Mouse (Mus musculus) midbrain, embryonic 11.5 days (tissue): ENCODE results near the gene Eno3. TPM values are rescaled to one million over a fixed set of nuclear protein-coding genes. Genes with fewer than 3 reads are reported as not detected.

ENCODE experiments used
- ATAC-seq: fragments of 200-750 bp; cut with Nextera tagmentation; 2 replicates; pipeline ENCODE4 v1.8.0; 2017; ENCODE audit warnings: moderate TSS enrichment, moderate library complexity; ENCODE audit not compliant: low FRiP score
- DNase-seq: peaks from one replicate; pipeline ENCODE4 v3.0.0; 2015; ENCODE audit warnings: low spot score; ENCODE audit errors: missing footprints
- H3K27ac ChIP-seq: fragments of 300-500 bp; sonication (generic); 2 replicates; pipeline ENCODE4 v1.5.1; 2014; ENCODE audit warnings: low read depth, low read length
- H3K27me3 ChIP-seq: fragments of 300-500 bp; sonication (generic); 2 replicates; pipeline ENCODE4 v1.6.1; 2014; ENCODE audit warnings: mild to moderate bottlenecking, low read length, moderate library complexity, mixed read lengths; ENCODE audit not compliant: control insufficient read depth, insufficient read depth
- H3K36me3 ChIP-seq: fragments of 300-500 bp; sonication (generic); 2 replicates; pipeline ENCODE4 v1.6.1; 2014; ENCODE audit warnings: mild to moderate bottlenecking, low read length, moderate library complexity, mixed read lengths; ENCODE audit not compliant: control insufficient read depth, insufficient read depth
- H3K4me1 ChIP-seq: fragments of 300-500 bp; sonication (generic); 2 replicates; pipeline ENCODE4 v1.6.1; 2014; ENCODE audit warnings: low read length; ENCODE audit not compliant: control insufficient read depth, insufficient read depth
- H3K4me2 ChIP-seq: fragments of 300-500 bp; sonication (generic); 2 replicates; pipeline ENCODE4 v1.6.1; 2014; ENCODE audit warnings: mild to moderate bottlenecking, moderate library complexity
- H3K4me3 ChIP-seq: fragments of 300-500 bp; sonication (generic); 2 replicates; pipeline ENCODE4 v1.5.1; 2014; ENCODE audit warnings: low read depth, low read length
- H3K9ac ChIP-seq: fragments of 300-500 bp; sonication (generic); 2 replicates; pipeline ENCODE4 v1.6.1; 2014; ENCODE audit warnings: low read length
- H3K9me3 ChIP-seq: fragments of 300-500 bp; sonication (generic); 2 replicates; pipeline ENCODE4 v1.6.1; 2016; ENCODE audit warnings: low read length; ENCODE audit not compliant: control insufficient read depth
- WGBS: fragments of 180-500 bp; shearing (Covaris S2); extraction: QIAGEN DNeasy Blood & Tissue Kit; methylation state at CpG from one replicate; pipeline ENCODE4 v1.1.7; 2014; 5-methylcytosine and 5-hydroxymethylcytosine counted together
- polyA plus RNA-seq: library from polyadenylated mRNA; unstranded; fragments of >200 nt; fragmentation: Nextera tagmentation; extraction: Ambion mirVana; gene quantifications from 2 replicates; pipeline ENCODE4 v1.2.1, GENCODE M21; 2014

The Eno3 gene
- polyA plus RNA-seq, 1 experiment from 2014 or later = 14.3 TPM

DNA sequence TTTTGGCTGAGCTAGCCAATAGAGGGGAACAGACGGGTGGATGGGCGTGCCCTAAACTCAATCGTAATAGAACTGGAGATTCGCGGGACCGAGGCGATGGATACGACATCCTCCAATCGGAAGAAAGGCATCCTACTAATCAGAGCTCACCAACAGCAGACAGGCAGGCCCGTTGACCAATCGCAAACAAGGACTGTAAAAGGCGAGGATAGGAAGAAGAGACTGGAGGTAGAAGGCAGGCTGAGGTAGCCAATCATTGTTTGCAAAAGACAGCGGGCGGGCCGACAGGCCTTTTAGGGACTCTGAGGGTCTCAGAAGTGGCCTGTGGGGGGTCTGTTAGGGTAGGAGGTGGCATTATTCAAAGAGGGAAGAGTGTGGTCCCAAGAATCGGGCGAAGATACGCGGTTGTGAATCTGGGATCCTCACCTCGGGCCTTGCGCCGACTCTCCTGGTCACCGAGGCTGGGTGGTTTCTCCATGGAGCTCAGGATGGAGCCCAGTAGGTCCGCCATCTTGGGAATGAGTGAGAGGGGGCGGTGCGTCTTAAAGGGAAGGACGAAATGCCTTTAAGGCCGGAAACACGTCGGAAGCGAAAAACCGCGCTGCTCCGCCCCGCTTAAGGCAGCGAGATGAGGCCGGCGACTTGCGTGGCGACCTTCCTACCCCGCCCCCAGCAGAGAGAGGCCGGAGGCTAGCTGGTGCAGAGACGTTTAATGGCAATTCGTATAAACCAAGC is 11.9 kb downstream of the Eno3 start, which contains the start of gene Spag7:
Gene Spag7, minus strand, starts transcription at position 646 of the 735 bp plus-strand sequence.
- peak within 1 kb of the TSS; percentile 58 for H3K4me3 ChIP-seq
- under 1% methylated on average over 44 of the region's 44 CpGs for WGBS
- peak; percentile 94 for ATAC-seq
- peak; percentile 100 for DNase-seq
- peak within 1 kb of the TSS; percentile 87 for H3K9ac ChIP-seq
- no peaks in the 10 kb centered on the region for H3K27me3 ChIP-seq
- H3K27ac ChIP-seq = peak within 1 kb of the TSS; percentile 94
- peaks cover 11% of the 10 kb centered on the region for H3K36me3 ChIP-seq
- H3K4me2 ChIP-seq = peak within 1 kb of the TSS; percentile 97
- H3K9me3 ChIP-seq = no peaks in the 10 kb centered on the region
- H3K4me1 ChIP-seq = peaks cover 19% of the 10 kb centered on the region

DNA sequence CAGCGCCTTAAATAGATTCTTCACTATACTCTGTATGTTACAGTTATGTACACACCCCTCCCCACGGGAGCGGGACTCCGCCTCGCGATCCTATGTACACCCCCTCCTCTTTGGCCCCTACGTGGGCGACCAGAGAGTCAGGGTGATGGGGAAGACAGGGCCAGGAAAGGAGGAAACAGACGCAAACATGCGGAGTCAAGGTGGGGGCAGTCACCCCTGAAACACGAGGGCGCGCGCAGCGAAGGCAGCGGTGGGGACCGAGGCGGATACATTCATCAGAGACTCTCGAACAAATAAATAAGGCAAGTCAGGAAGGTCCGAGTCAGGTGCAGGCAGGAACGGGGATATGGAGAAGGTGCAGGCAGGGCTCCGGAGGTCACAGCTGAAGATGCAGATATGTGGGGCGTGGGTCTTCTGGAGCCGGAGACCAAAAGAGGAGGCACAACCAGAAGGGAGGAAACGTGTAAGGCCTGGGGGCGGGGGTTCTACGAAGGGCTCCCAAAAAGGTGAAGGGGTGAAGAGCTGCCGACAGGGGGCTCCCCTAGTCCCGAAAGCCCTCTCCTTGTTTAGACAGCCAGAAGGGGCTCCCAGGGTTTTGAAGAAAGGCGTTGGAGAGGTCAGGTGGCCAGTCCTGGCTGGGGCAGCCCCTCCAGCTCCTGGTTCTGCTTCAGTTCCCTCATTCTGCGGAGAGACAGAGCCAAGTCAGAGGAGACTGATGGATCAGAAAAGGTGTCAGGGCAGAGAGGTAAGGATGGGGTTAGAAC is 12.8 kb downstream of the Eno3 start:
- peaks cover 19% of the 10 kb centered on the region for H3K4me1 ChIP-seq
- under 1% methylated on average over 31 of the region's 31 CpGs for WGBS
- peak; percentile 97 for DNase-seq
- 0 out of 2 replicates have a peak, but pooled peaks cover 7% of the 10 kb centered on the region for H3K36me3 ChIP-seq
- H3K9ac ChIP-seq = peak overlapping the region; percentile 87
- peak overlapping the region; percentile 97 for H3K4me2 ChIP-seq
- peak; percentile 36 for ATAC-seq
- no peaks in the 10 kb centered on the region for H3K27me3 ChIP-seq
- peak overlapping the region; percentile 58 for H3K4me3 ChIP-seq
- H3K9me3 ChIP-seq = no peaks in the 10 kb centered on the region
- peak overlapping the region; percentile 94 for H3K27ac ChIP-seq

DNA sequence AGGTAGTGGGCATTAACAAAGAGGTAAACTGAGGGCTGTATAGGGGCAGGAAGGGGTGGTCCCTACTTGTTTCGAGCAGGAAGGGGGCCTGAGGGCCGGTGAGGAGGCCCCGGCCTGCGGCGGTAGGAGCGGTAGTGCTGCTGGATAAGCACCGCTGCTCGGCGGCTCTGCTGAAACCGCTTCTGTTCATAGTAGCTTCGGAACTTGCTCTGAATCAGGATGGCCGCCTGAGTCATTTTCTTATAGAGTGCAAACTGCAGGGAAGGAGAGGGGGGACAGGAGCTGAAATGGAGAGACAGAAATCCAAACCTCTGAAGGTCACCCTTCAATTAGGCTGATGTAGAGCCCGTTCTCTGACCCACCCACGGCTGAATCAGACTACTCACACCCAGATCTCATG is 13.5 kb downstream of the Eno3 start:
- H3K4me1 ChIP-seq = peaks cover 19% of the 10 kb centered on the region
- H3K36me3 ChIP-seq = 0 out of 2 replicates have a peak, but pooled peaks cover 3% of the 10 kb centered on the region
- peak overlapping the region; percentile 87 for H3K9ac ChIP-seq
- WGBS = 47% methylated on average over 14 of the region's 14 CpGs
- H3K9me3 ChIP-seq = no peaks in the 10 kb centered on the region
- H3K4me3 ChIP-seq = peak overlapping the region; percentile 58
- ATAC-seq (no peak), DNase-seq (no peak)
- H3K4me2 ChIP-seq = peak overlapping the region; percentile 97
- peak overlapping the region; percentile 94 for H3K27ac ChIP-seq
- H3K27me3 ChIP-seq = no peaks in the 10 kb centered on the region

DNA sequence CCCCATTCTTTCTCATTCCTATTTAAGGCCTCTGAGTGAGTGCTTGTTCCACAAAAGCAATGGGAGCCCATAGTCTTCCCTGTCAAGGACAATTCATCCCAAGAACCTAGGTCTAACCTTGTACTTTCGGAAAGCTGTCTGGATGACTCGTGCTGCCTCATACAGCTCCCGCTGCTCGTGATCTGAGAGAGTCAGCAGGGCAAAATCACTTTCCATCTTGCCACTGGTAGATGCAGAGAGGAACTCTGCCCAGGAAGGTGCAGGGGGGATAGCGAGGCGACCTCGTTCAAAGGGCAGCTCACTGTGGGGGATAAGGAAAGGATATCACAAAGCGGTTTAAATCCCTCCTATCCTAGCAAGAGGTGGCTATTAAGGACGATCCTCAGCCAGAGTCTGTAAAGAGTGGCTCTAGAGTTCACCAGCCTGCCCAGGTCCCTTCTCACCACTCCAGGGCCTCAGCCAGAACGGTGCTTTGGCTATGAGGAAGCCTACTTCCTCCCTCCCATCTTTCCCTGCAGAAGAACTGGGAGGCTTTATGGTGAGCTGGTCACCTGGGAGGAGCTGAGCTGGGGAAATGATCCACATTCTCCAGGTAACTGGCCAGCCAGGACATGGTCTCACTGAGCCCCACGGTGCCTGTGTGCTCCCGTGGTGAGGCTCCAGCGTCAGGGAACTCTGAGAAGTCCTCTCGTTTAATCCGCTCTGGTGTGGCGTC is 14.5 kb downstream of the Eno3 start:
- Histone ChIP-seq H3K4me3 (no peak overlapping the region), H3K4me2 (no peak overlapping the region), H3K36me3 (0 out of 2 replicates have a peak, but pooled peaks cover 3% of the 10 kb centered on the region), H3K9me3 (no peaks in the 10 kb centered on the region), H3K9ac (no peak overlapping the region), H3K4me1 (peaks cover 19% of the 10 kb centered on the region), H3K27ac (no peak overlapping the region), H3K27me3 (no peaks in the 10 kb centered on the region)
- WGBS = 73% methylated on average over 16 of the region's 16 CpGs
- no peak for ATAC-seq
- peak; percentile 8 for DNase-seq

DNA sequence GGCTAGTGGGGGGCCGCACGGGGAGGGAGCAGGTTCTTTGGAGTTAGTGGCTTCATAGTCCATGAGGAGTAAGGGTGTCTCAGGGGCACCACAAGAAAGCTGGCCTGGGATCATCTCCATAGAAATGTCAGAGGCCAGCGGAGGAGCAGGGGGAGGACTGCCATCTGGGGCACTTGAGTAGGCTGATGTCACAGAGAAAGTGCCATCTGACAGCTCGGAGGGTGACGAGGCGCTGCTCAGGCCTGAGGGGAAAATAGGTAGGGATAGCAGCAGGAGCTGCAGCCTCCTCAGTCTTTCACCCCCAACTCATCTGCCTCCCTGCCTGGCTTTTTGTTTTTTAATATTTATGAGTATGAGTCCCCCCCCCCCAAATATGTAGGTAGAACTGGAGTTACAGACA is 17.0 kb downstream of the Eno3 start:
- Histone ChIP-seq H3K36me3 (0 out of 2 replicates have a peak, but pooled peaks cover 3% of the 10 kb centered on the region), H3K9ac (no peak overlapping the region), H3K4me3 (no peak overlapping the region), H3K27me3 (no peaks in the 10 kb centered on the region), H3K9me3 (no peaks in the 10 kb centered on the region), H3K27ac (no peak overlapping the region), H3K4me1 (peaks cover 12% of the 10 kb centered on the region), H3K4me2 (no peak overlapping the region)
- no peak for ATAC-seq
- 59% methylated on average over 6 of the region's 6 CpGs for WGBS
- peak; percentile 80 for DNase-seq

DNA sequence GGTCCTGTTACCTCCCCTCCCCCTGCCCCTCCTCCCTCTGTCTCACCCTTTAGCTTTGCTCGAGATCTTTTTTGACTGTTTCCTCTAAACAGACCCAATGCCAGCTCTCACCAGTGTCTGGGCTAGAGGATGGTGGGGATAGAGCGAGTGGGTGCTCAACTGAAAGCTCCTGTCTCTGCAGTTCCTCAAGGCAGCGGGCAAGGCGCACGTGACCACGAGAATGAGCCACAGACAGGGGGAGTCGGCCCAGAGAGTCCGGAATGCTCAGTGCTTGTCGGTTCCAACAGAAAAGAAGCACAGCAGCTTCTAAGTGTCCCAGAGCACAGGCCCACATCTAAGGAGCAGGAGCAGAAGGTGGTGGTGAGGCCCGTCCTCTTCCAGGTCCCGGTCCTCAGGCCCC is 17.5 kb downstream of the Eno3 start:
- ATAC-seq = no peak
- 62% methylated on average over 11 of the region's 11 CpGs for WGBS
- H3K36me3 ChIP-seq = 0 out of 2 replicates have a peak, but pooled peaks cover 3% of the 10 kb centered on the region
- no peak overlapping the region for H3K27ac ChIP-seq
- no peak overlapping the region for H3K4me3 ChIP-seq
- H3K4me2 ChIP-seq = no peak overlapping the region
- H3K9me3 ChIP-seq = no peaks in the 10 kb centered on the region
- no peaks in the 10 kb centered on the region for H3K27me3 ChIP-seq
- peaks cover 12% of the 10 kb centered on the region for H3K4me1 ChIP-seq
- peak; percentile 82 for DNase-seq
- H3K9ac ChIP-seq = no peak overlapping the region

DNA sequence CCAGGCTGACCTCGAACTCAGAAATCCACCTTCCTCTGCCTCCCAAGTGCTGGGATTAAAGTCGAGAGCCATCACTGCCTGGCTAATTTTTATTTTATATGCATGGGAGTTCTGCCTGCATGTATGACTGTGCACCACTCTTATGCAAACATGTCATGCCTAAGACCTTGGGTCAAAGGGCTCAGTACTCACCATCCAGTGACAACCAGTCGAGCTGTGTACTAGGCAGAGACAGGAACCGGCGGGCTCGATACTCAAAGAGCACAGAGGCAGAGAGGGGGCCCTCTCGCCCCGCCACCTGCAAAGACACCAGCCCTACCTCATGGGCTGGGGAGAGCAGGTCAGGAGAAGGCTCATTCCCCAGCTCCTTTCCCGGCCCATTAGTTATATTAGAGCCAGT is 21.1 kb downstream of the Eno3 start:
- Histone ChIP-seq H3K27me3 (no peaks in the 10 kb centered on the region), H3K9ac (no peak overlapping the region), H3K36me3 (no peaks in the 10 kb centered on the region), H3K9me3 (no peaks in the 10 kb centered on the region), H3K4me2 (no peak overlapping the region), H3K4me1 (peaks cover 9% of the 10 kb centered on the region), H3K27ac (no peak overlapping the region), H3K4me3 (no peak overlapping the region)
- ATAC-seq (no peak), DNase-seq (no peak)
- WGBS = 81% methylated on average over 9 of the region's 9 CpGs

DNA sequence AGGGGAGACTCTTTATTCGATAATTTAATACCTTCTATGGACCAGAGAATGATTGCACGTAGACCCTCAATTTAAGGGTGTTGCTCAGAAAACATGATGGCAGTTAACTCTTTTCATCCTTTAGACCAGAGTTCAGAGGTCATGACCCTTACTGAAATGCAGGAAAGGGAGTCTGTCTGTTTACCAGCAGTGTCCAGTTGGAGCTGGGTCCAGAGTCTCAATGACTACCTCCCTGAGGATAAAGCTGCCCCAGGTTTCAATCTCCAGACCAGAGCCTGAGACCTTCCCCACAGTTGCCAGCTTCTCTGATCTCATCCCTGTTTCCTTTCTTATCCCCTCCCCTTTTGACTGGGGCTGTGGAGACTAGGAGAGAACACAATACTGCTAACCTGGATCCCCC is 21.6 kb downstream of the Eno3 start:
- 83% methylated on average over 2 of the region's 2 CpGs for WGBS
- peaks cover 1% of the 10 kb centered on the region; the same call in 1 of the 2 replicates for H3K36me3 ChIP-seq
- H3K27ac ChIP-seq = no peak overlapping the region
- no peak overlapping the region for H3K4me2 ChIP-seq
- DNase-seq (peak; percentile 66), ATAC-seq (no peak)
- H3K9ac ChIP-seq = no peak overlapping the region
- H3K4me3 ChIP-seq = no peak overlapping the region
- no peaks in the 10 kb centered on the region for H3K27me3 ChIP-seq
- H3K9me3 ChIP-seq = no peaks in the 10 kb centered on the region
- H3K4me1 ChIP-seq = peaks cover 9% of the 10 kb centered on the region
